Mouse (Mus musculus): ENCODE data around the gene Rnf157. TPM values are rescaled to one million over a fixed set of nuclear protein-coding genes. Genes with fewer than 3 reads are reported as not detected.

Gene Rnf157
- 5.2 TPM in 2 replicates for polyA plus RNA-seq (2015; fragmentation: Nextera tagmentation; extraction: Ambion mirVana)

GRCm38 (mm10) chr11:116412904-116413630 is at the start of gene Rnf157:
Gene Rnf157 (minus strand): TSS chr11:116413032.
- H3K36me3 ChIP-seq (ENCODE audit: control insufficient read depth, insufficient read depth, low read length) = no peaks in the 10 kb centered on the region
- H3K4me2 ChIP-seq (ENCODE audit: low read depth, low read length) = peak within 1 kb of the TSS; percentile 100
- peak within 1 kb of the TSS; percentile 75 for H3K4me3 ChIP-seq (replicated peaks; ENCODE audit: low read length)
- H3K27me3 ChIP-seq (ENCODE audit: control insufficient read depth, insufficient read depth, low read length) = no peaks in the 10 kb centered on the region
- ATAC-seq (ENCODE audit: insufficient read depth, low FRiP score) = peak; percentile 94
- WGBS = 2% methylated on average over 70 of the region's 82 CpGs
- no peak within 1 kb of the TSS; the same call in 1 of the 2 replicates for H3K27ac ChIP-seq (ENCODE audit: low read length)
- peak within 1 kb of the TSS; percentile 86 for H3K9ac ChIP-seq (ENCODE audit: low read length)
- no peaks in the 10 kb centered on the region for H3K9me3 ChIP-seq (replicated peaks; ENCODE audit: control insufficient read depth, low read length)
- peaks cover 16% of the 10 kb centered on the region for H3K4me1 ChIP-seq (ENCODE audit: control insufficient read depth, insufficient read depth, low read length)

- Histone ChIP-seq H3K9ac (ENCODE audit: low read length) (no peak overlapping the region), H3K27ac (ENCODE audit: low read length) (no peak overlapping the region), H3K36me3 (ENCODE audit: control insufficient read depth, insufficient read depth, low read length) (no peaks in the 10 kb centered on the region), H3K4me2 (ENCODE audit: low read depth, low read length) (no peak overlapping the region), H3K9me3 (replicated peaks; ENCODE audit: control insufficient read depth, low read length) (no peaks in the 10 kb centered on the region), H3K4me3 (replicated peaks; ENCODE audit: low read length) (no peak overlapping the region), H3K4me1 (ENCODE audit: control insufficient read depth, insufficient read depth, low read length) (no peaks in the 10 kb centered on the region), H3K27me3 (ENCODE audit: control insufficient read depth, insufficient read depth, low read length) (no peaks in the 10 kb centered on the region)
- 66% methylated on average over 4 of the region's 4 CpGs for WGBS
- no peak for ATAC-seq (ENCODE audit: insufficient read depth, low FRiP score)
These were observed 47.0 kb upstream of the Rnf157 start for GRCm38 (mm10) chr11:116459786-116460185.

GRCm38 (mm10) chr11:116456234-116456633 is 43.4 kb upstream of the Rnf157 start:
- Histone ChIP-seq H3K4me3 (replicated peaks; ENCODE audit: low read length) (no peak overlapping the region), H3K9ac (ENCODE audit: low read length) (no peak overlapping the region), H3K27me3 (ENCODE audit: control insufficient read depth, insufficient read depth, low read length) (no peaks in the 10 kb centered on the region), H3K36me3 (ENCODE audit: control insufficient read depth, insufficient read depth, low read length) (no peaks in the 10 kb centered on the region), H3K9me3 (replicated peaks; ENCODE audit: control insufficient read depth, low read length) (no peaks in the 10 kb centered on the region), H3K27ac (ENCODE audit: low read length) (no peak overlapping the region), H3K4me1 (ENCODE audit: control insufficient read depth, insufficient read depth, low read length) (no peaks in the 10 kb centered on the region), H3K4me2 (ENCODE audit: low read depth, low read length) (no peak overlapping the region)
- no peak for ATAC-seq (ENCODE audit: insufficient read depth, low FRiP score)
- WGBS = 81% methylated on average over 8 of the region's 8 CpGs

- WGBS = 88% methylated on average over 10 of the region's 10 CpGs
- Histone ChIP-seq H3K9ac (ENCODE audit: low read length) (no peak overlapping the region), H3K4me2 (ENCODE audit: low read depth, low read length) (no peak overlapping the region), H3K36me3 (ENCODE audit: control insufficient read depth, insufficient read depth, low read length) (no peaks in the 10 kb centered on the region), H3K4me3 (replicated peaks; ENCODE audit: low read length) (no peak overlapping the region), H3K27ac (ENCODE audit: low read length) (no peak overlapping the region), H3K4me1 (ENCODE audit: control insufficient read depth, insufficient read depth, low read length) (no peaks in the 10 kb centered on the region), H3K9me3 (replicated peaks; ENCODE audit: control insufficient read depth, low read length) (no peaks in the 10 kb centered on the region), H3K27me3 (ENCODE audit: control insufficient read depth, insufficient read depth, low read length) (no peaks in the 10 kb centered on the region)
- no peak for ATAC-seq (ENCODE audit: insufficient read depth, low FRiP score)
These were observed 41.1 kb upstream of the Rnf157 start for GRCm38 (mm10) chr11:116453889-116454288.

- Histone ChIP-seq H3K4me1 (ENCODE audit: control insufficient read depth, insufficient read depth, low read length) (peaks cover 6% of the 10 kb centered on the region), H3K4me2 (ENCODE audit: low read depth, low read length) (no peak overlapping the region), H3K27ac (ENCODE audit: low read length) (no peak overlapping the region), H3K27me3 (ENCODE audit: control insufficient read depth, insufficient read depth, low read length) (peaks cover 6% of the 10 kb centered on the region), H3K9ac (ENCODE audit: low read length) (no peak overlapping the region), H3K9me3 (replicated peaks; ENCODE audit: control insufficient read depth, low read length) (no peaks in the 10 kb centered on the region), H3K36me3 (ENCODE audit: control insufficient read depth, insufficient read depth, low read length) (no peaks in the 10 kb centered on the region), H3K4me3 (replicated peaks; ENCODE audit: low read length) (no peak overlapping the region)
- ATAC-seq (ENCODE audit: insufficient read depth, low FRiP score) = no peak
- 88% methylated on average over 3 of the region's 3 CpGs for WGBS
These were observed 36.5 kb upstream of the Rnf157 start for GRCm38 (mm10) chr11:116449341-116449740.

GRCm38 (mm10) chr11:116447822-116448221 is 35.0 kb upstream of the Rnf157 start:
- no peak overlapping the region for H3K9ac ChIP-seq (ENCODE audit: low read length)
- H3K27ac ChIP-seq (ENCODE audit: low read length) = no peak overlapping the region
- WGBS = 64% methylated on average over 5 of the region's 5 CpGs
- peaks cover 6% of the 10 kb centered on the region for H3K27me3 ChIP-seq (ENCODE audit: control insufficient read depth, insufficient read depth, low read length)
- no peaks in the 10 kb centered on the region for H3K9me3 ChIP-seq (replicated peaks; ENCODE audit: control insufficient read depth, low read length)
- H3K4me3 ChIP-seq (replicated peaks; ENCODE audit: low read length) = no peak overlapping the region
- peaks cover 6% of the 10 kb centered on the region for H3K4me1 ChIP-seq (ENCODE audit: control insufficient read depth, insufficient read depth, low read length)
- H3K4me2 ChIP-seq (ENCODE audit: low read depth, low read length) = no peak overlapping the region
- no peak for ATAC-seq (ENCODE audit: insufficient read depth, low FRiP score)
- H3K36me3 ChIP-seq (ENCODE audit: control insufficient read depth, insufficient read depth, low read length) = no peaks in the 10 kb centered on the region

GRCm38 (mm10) chr11:116446308-116446887 is 33.6 kb upstream of the Rnf157 start:
- Histone ChIP-seq H3K4me1 (ENCODE audit: control insufficient read depth, insufficient read depth, low read length) (peaks cover 6% of the 10 kb centered on the region), H3K9ac (ENCODE audit: low read length) (peak overlapping the region; percentile 54), H3K9me3 (replicated peaks; ENCODE audit: control insufficient read depth, low read length) (no peaks in the 10 kb centered on the region), H3K36me3 (ENCODE audit: control insufficient read depth, insufficient read depth, low read length) (no peaks in the 10 kb centered on the region), H3K27ac (ENCODE audit: low read length) (no peak overlapping the region), H3K27me3 (ENCODE audit: control insufficient read depth, insufficient read depth, low read length) (peaks cover 6% of the 10 kb centered on the region), H3K4me3 (replicated peaks; ENCODE audit: low read length) (peak overlapping the region; percentile 27), H3K4me2 (ENCODE audit: low read depth, low read length) (peak overlapping the region; percentile 50)
- WGBS = 13% methylated on average over 19 of the region's 19 CpGs
- peak; percentile 13; the same call in 1 of the 2 replicates for ATAC-seq (ENCODE audit: insufficient read depth, low FRiP score)

- WGBS = 25% methylated on average over 16 of the region's 16 CpGs
- Histone ChIP-seq H3K27me3 (ENCODE audit: control insufficient read depth, insufficient read depth, low read length) (peaks cover 6% of the 10 kb centered on the region), H3K27ac (ENCODE audit: low read length) (no peak overlapping the region), H3K4me2 (ENCODE audit: low read depth, low read length) (peak overlapping the region; percentile 50), H3K36me3 (ENCODE audit: control insufficient read depth, insufficient read depth, low read length) (no peaks in the 10 kb centered on the region), H3K4me3 (replicated peaks; ENCODE audit: low read length) (no peak overlapping the region), H3K9me3 (replicated peaks; ENCODE audit: control insufficient read depth, low read length) (no peaks in the 10 kb centered on the region), H3K4me1 (ENCODE audit: control insufficient read depth, insufficient read depth, low read length) (peaks cover 6% of the 10 kb centered on the region), H3K9ac (ENCODE audit: low read length) (peak overlapping the region; percentile 54)
- ATAC-seq (ENCODE audit: insufficient read depth, low FRiP score) = peak; percentile 73
These were observed 32.9 kb upstream of the Rnf157 start for GRCm38 (mm10) chr11:116445596-116446307.

- Histone ChIP-seq H3K4me1 (ENCODE audit: control insufficient read depth, insufficient read depth, low read length) (peaks cover 6% of the 10 kb centered on the region), H3K27me3 (ENCODE audit: control insufficient read depth, insufficient read depth, low read length) (peaks cover 6% of the 10 kb centered on the region), H3K9ac (ENCODE audit: low read length) (no peak overlapping the region), H3K4me2 (ENCODE audit: low read depth, low read length) (no peak overlapping the region), H3K4me3 (replicated peaks; ENCODE audit: low read length) (no peak overlapping the region), H3K27ac (ENCODE audit: low read length) (no peak overlapping the region), H3K36me3 (ENCODE audit: control insufficient read depth, insufficient read depth, low read length) (no peaks in the 10 kb centered on the region), H3K9me3 (replicated peaks; ENCODE audit: control insufficient read depth, low read length) (no peaks in the 10 kb centered on the region)
- no peak for ATAC-seq (ENCODE audit: insufficient read depth, low FRiP score)
- 89% methylated on average over 6 of the region's 6 CpGs for WGBS
These were observed 31.1 kb upstream of the Rnf157 start for GRCm38 (mm10) chr11:116443935-116444334.
